8 mouse cellular contexts compared by ENCODE assay signal in the genomic region with DNA sequence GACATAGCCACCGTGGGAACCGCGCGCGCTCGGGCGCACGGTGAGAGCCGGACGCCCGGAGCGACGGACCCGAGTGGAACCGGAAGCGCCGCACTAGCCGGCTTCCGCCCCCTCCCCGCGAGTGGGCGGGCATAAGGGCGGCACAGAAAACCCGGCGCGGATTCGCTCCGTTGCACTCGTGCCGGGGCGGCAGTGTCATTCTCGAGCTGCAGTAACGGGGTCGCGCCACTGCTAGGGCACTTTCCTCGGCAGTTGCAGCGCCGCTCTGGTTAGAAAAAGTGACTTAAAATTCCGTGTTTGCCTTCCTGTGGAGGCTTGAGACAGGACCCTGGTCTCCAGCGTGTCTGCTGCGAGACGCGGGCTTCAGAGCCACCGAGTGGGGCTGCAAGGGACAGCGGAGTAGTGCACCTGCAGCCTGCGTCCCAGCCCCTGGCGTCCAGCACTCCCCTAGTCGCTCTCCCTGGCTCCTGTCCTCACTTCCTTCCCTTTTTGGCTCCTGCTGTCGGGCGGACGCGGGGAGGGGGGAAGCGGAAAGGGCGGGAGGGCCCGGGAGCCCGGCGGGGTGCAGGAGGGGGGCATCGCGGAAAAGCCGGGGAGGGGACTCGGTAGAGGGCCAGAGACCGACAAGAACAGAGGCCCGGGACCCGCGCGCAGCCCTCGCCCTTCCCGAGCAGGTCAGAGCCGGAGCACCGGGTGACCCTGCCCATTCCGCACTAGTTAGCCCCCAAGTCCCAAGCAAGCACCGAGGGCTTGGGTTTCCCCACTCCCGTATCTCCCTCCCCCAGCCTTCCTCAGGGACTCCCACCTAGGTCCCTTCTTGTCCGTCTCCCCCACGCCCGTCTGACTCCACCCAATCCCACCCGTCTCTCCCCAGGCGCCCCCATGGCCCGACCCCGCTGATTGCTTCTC. TPM values are rescaled to one million over a fixed set of nuclear protein-coding genes. Genes with fewer than 3 reads are reported as not detected.
DNase-seq lines count a peak whose midpoint lies in the region; ATAC-seq lines count a peak whose summit lies in the region.

A gene (plus strand): TSS at position 173 of the 909 bp plus-strand sequence.

- under 1% methylated on average over 68 of the region's 80 CpGs for WGBS in intestine, embryonic 16.5 days
- under 1% methylated on average over 73 of the region's 80 CpGs for WGBS in midbrain, embryonic 10.5 days

- H3K4me2 ChIP-seq in intestine, embryonic 16.5 days (ENCODE audit: low read depth, low read length) = peak within 1 kb of the TSS; percentile 98

- H3K27ac ChIP-seq in intestine, embryonic 16.5 days (ENCODE audit: low read length) = peak within 1 kb of the TSS; percentile 99
- H3K27ac ChIP-seq in midbrain, embryonic 10.5 days (replicated peaks) = peak within 1 kb of the TSS; percentile 93

- peak; percentile 89 for ATAC-seq in intestine, embryonic 16.5 days

- intact Hi-C loops in left cerebral cortex, postnatal 36 days (cut with DNase I) = loop anchor here (10.0 kb wide), 1 partner anchor 915 kb away; no protein-coding TSS in a partner anchor

- H3K4me3 ChIP-seq in intestine, embryonic 16.5 days (ENCODE audit: low read length) = peak within 1 kb of the TSS; percentile 87
- peak within 1 kb of the TSS; percentile 97 for H3K4me3 ChIP-seq in midbrain, embryonic 10.5 days

- H3K4me1 ChIP-seq in intestine, embryonic 16.5 days (ENCODE audit: control insufficient read depth, insufficient read depth, low read length) = peaks cover 17% of the 10 kb centered on the region
- peaks cover 41% of the 10 kb centered on the region for H3K4me1 ChIP-seq in midbrain, embryonic 10.5 days

- no peaks in the 10 kb centered on the region for H3K27me3 ChIP-seq in intestine, embryonic 16.5 days (replicated peaks; ENCODE audit: control insufficient read depth, insufficient read depth, low read length)
- no peaks in the 10 kb centered on the region for H3K27me3 ChIP-seq in midbrain, embryonic 10.5 days (ENCODE audit: low read depth, poor library complexity, severe bottlenecking)

- peak within 1 kb of the TSS; percentile 85 for H3K9ac ChIP-seq in intestine, embryonic 16.5 days (ENCODE audit: low read depth, low read length)

- H3K36me3 ChIP-seq in intestine, embryonic 16.5 days (ENCODE audit: control insufficient read depth, insufficient read depth, low read length) = peaks cover 14% of the 10 kb centered on the region; the same call in 1 of the 2 replicates
- peaks cover 50% of the 10 kb centered on the region for H3K36me3 ChIP-seq in midbrain, embryonic 10.5 days

- H3K9me3 ChIP-seq in intestine, embryonic 16.5 days (ENCODE audit: control insufficient read depth, low read length) = peaks cover 3% of the 10 kb centered on the region; the same call in 1 of the 2 replicates
- H3K9me3 ChIP-seq in midbrain, embryonic 10.5 days (replicated peaks) = no peaks in the 10 kb centered on the region

- peak; percentile 98 for DNase-seq in adrenal gland, postnatal 10 days
- peak; percentile 97 for DNase-seq in embryo, embryonic 9.5 days (ENCODE audit: extremely low spot score)
- no peak for DNase-seq in gonadal fat pad, adult 2 months (ENCODE audit: low read depth)
- DNase-seq in left cerebral cortex, postnatal 36 days (ENCODE audit: low spot score in 2 of 2) = peak; percentile 93 to 95
- peak; percentile 95 for DNase-seq in midbrain, embryonic 10.5 days (ENCODE audit: low spot score)
- peak; percentile 81 to 88 for DNase-seq in right cerebral cortex, postnatal 36 days (ENCODE audit: low spot score in 2 of 2)
- DNase-seq in urinary bladder, postnatal 4 days (ENCODE audit: low spot score in 2 of 2) = peak; percentile 91 to 95

RNA-seq across cellular contexts. Expression of the gene that starts here (rescaled TPM):
- 10 to 100 TPM; 57.1 to 76.3 TPM for total RNA-seq in adrenal gland, postnatal 10 days (2021)
- polyA plus RNA-seq in gonadal fat pad, adult 2 months (2012; rRNA removed) = 117 and 144 TPM in 2 replicates
- 24.4 and 25.9 TPM in 2 replicates for polyA plus RNA-seq in intestine, embryonic 16.5 days (2015; fragmentation: Nextera tagmentation; extraction: Ambion mirVana)
- total RNA-seq in left cerebral cortex, postnatal 36 days (2021) = 10 to 100 TPM; 46.9 to 71.0 TPM
- polyA plus RNA-seq in midbrain, embryonic 10.5 days (2016; fragmentation: Nextera tagmentation; extraction: Ambion mirVana) = 43.1 and 46.9 TPM in 2 replicates
